Mouse (Mus musculus): ENCODE measurements around the gene Gm14137.

The Gm14137 gene

GRCm38 (mm10) chr2:119173991-119174651 is at the start of gene Gm14137:
TSS of gene Gm14137 (plus strand) at chr2:119174509.
- peak; percentile 99 for DNase-seq (ENCODE audit: low read depth, low spot score)

DNA sequence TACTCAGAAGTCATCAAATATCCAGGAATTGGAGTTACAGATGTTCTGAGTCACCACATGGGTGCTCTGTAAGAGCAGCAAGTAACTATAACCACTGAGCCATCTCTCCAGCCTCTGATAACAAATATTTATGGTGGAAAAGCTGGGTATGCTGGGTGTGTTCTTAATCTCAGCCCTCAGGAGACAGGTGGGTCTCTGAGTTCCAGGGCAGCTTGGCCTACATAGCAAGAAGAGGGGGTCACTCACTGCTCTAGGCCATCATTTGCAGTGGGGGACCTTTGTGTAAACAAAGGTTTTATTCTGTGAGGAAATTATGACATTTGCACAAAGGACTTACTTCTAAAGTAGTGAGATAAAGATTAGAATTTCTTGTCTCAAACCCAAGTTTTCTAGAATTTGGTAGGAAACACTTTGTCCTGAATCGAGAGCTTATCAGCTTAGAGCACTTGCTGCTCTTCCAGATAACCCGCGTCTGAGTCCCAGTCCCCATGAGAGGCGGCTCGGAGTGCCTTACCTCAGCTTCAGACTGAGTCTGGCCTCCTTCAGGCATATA is 37.9 kb upstream of the Gm14137 start:
- no peak for DNase-seq (ENCODE audit: low read depth, low spot score)

- peak; percentile 57 for DNase-seq (ENCODE audit: low read depth, low spot score)
Observed at GRCm38 (mm10) chr2:119145199-119145598, 29.1 kb upstream of the Gm14137 start.

DNA sequence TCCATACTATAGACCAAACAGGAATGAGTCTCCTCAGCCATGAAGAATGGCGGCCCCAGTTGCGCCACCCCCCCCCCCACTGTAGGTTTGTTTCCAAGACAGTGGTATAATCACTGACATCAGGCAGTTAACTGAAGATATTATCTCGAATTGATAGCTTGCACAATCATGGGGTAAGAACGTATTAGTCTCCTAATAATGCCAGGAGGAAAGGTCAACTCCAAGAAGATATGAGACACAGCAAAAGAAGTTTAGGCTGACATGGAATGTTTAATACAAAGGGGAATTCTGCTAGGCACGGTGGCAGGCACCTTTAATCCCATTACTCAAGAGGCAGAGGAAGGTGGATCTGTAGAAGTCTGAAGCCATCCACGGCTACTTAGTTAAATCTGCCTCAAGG is 27.9 kb upstream of the Gm14137 start:
- DNase-seq (ENCODE audit: low read depth, low spot score), result no peak

DNA sequence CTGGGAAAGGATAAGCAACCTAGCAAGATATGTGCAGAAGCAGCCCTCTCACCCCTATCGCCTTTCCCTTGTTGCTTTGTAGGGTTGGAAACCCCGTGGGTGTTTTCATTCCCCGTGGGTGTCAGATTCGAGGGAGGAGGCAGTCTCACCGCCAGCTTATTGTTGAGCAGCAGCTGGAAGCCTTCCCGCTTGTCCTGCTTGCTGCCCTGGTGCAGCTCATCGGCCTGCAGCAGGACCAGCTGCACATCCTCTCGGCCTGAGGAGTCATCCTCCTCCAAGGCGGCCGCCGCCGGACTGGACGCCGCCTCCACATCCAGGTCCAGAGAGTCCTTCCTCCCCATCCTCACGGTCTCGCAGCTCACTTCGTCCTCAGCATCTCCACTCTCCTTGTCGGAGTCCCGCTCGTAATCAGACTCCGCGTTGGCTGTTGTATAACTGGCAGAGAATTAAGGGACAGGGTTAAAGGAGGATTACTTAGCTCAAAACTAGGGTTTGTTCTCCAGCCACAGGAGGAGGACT is 27.1 kb upstream of the Gm14137 start:
- DNase-seq (ENCODE audit: low read depth, low spot score), result no peak

DNA sequence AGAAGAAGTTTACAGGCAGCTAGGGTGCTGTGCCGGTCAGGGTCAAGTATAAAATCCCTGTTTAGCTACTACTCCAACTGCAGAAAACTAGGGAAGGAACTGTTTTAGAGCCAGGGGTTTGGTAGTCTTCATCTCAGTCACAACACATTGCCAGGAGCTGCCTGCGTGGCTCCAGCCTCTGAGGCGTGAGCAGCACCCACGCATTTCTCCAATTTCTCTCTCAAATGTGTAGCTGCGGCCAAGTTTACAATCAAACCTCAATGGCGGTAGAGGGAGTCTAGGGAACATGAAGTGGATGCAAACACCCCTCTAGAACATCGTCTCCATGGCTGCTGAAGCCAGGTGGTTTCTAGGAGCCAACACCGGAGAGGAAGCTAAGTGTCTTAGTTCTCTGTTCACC is 26.5 kb upstream of the Gm14137 start:
- no peak for DNase-seq (ENCODE audit: low read depth, low spot score)

DNA sequence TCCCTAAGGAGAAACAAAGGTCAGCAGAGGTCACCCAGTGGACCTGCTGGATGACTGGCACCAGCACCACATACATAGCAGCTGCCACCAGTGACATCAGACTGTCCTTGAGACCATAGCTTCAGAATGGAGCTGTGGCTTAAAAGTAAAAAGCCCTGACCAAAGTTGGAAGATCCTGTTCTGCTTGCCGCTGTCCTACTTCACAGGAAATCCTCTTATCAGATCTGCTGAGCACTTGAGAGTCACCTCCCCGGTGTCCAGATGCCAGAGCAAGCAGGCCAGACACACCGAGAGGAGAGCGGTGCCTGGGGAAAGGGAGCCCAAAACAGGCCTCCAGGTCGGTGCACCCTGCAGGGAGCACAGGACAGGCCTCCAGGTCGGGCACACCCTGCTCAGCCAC is 22.1 kb upstream of the Gm14137 start:
- DNase-seq (ENCODE audit: low read depth, low spot score), result no peak

- DNase-seq (ENCODE audit: low read depth, low spot score), result no peak
Observed at GRCm38 (mm10) chr2:119154683-119155082, 19.6 kb upstream of the Gm14137 start.

DNA sequence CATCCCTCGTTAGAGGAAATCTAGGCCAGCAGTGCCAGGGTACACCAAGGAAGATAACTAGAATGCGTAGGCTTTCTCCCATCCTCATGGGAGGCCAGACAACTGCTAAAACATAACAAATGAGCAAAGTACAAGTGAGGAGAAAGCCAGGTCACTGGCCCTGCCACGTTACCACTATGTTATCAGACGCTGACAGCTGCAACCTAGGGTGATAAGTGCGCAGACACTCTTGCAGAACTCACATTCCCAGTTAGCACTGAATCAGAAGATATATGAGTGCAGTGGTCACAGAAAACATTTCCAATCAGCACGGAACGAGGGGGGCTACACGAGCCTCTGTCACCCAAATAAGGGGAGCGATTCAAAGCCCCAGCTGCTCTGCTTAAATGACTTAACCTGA is 18.9 kb upstream of the Gm14137 start:
- DNase-seq (ENCODE audit: low read depth, low spot score), result no peak

GRCm38 (mm10) chr2:119156081-119156680 is 18.1 kb upstream of the Gm14137 start:
- peak; percentile 40 for DNase-seq (ENCODE audit: low read depth, low spot score)

DNA sequence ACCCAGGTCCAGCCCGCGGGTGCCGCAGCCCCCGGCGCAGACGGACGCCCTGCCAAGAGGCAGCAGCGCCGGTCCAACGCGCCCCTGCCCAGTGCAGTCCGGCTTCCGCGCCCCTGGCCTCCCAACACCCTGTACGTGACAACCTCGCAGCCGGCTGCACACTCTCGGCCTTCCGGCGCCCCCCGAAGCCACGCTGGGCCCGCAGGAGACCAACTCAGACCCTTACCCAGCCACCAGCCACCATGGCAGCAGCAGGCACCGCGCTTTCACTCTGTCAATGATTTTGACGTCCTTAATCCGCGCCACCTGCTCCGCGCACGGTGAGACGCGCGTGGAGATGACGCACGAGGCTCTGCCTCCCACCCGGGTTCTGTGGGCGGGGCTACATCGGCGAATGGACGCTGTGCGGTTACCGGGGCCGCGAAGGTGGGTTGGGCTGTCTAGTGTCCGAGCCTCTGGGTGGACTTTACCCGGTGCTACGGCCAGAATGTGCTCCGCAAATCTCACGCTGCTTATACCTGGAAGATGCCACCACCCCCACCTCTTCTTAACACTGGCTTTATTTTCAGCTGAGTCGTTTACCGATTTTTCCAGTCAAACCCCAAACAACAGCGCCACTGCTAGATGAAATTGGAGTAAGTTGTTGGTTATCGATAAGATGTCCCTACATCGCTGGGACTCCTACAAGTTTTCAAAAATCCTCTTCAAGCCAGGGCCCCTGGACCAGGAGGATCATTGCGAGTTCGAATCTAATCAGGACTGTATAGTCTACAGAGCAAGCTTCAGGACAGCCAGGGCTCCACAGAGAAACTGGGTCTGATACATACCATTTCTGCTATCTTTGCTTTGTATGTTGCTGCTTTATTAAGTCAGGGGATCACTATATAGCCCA is 17.4 kb upstream of the Gm14137 start, which contains the start of gene Rmdn3:
Gene Rmdn3, minus strand, starts transcription at position 354 of the 892 bp plus-strand sequence.
- peak; percentile 95 for DNase-seq (ENCODE audit: low read depth, low spot score)

GRCm38 (mm10) chr2:119157836-119158235 is 16.5 kb upstream of the Gm14137 start:
- no peak for DNase-seq (ENCODE audit: low read depth, low spot score)

DNA sequence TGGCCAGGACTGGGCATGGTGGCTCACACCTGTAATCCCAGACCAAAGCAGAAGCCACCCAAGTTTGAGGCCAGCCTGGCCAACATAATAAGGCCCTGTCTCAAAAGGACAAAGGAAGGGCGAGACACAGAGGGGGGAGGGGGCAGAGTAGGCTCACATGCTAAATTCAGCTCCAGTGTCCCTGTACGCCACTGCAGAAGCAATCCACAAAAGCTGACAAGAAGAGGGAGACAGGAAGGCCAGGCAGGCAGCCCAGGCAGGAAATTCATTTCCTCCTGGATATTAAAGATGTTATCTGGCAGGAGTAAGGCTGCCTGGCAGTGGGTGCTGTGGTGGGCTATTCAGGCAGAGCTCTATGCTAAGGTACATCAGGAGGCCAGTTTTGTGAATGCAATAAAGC is 13.1 kb upstream of the Gm14137 start:
- no peak for DNase-seq (ENCODE audit: low read depth, low spot score)

DNA sequence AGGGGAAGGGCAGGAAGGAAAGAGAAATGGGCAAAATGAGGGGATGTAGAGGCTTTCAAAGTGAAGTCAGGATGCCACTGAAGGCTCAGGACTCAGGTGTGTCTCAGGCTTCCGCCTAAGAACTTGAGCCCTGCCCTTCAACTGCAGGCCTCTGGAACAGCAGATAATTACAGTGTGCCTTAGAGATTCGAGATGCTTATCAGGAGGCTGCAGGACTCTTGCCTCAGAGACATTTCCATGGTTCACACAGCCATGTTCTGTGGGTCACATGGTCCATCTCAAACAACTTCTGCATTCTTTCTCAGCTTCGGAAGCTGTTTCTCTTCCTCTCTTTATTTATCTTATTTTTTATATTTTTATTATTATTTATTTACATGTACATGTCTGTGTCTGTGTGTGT is 11.2 kb upstream of the Gm14137 start:
- DNase-seq (ENCODE audit: low read depth, low spot score), result no peak

GRCm38 (mm10) chr2:119163999-119164398 is 10.3 kb upstream of the Gm14137 start:
- no peak for DNase-seq (ENCODE audit: low read depth, low spot score)

DNA sequence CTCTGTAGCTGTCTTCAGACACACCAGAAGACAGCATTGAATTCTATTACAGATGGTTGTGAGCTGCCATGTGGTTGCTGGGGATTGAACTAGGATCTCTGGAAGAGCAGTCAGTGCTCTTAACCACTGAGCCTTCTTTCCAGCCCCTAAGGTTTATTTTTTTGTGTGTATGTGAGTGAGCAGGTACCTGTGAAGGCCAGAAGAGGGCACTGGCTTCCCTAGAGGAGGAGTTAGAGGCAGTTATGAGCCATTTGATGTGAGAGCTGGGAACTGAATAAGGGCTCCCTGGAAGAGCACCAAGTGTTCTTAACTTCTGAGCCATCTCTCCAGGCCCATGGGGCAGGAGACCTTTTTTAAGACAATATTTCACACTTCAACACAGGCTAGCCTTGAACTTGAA is 8.9 kb upstream of the Gm14137 start:
- no peak for DNase-seq (ENCODE audit: low read depth, low spot score)

- peak; percentile 39 for DNase-seq (ENCODE audit: low read depth, low spot score)
Observed at GRCm38 (mm10) chr2:119166901-119167865, 7.1 kb upstream of the Gm14137 start, which contains the start of gene Gchfr. TSS of gene Gchfr (plus strand) at chr2:119167773.

DNA sequence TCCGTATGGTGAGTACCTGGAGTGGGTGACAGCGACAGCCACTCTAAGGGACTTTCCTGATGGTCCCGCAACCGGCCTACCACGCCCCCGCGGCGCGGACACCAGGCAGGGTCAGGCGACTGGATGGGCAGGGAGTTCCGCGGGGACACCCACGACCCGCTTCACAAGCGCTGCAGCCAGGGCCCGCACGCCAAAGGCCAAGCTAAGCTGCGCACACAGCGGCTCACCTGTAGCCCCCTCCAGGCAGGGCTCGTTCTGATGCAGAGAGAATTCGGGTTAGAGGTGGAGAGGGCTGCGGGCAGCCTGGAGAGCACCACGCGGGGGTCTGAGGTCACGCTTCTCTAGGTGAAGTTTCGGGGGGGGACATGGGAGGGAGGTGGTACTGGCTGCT is 6.4 kb upstream of the Gm14137 start:
- DNase-seq (ENCODE audit: low read depth, low spot score), result no peak

GRCm38 (mm10) chr2:119170282-119170681 is 4.0 kb upstream of the Gm14137 start:
- DNase-seq (ENCODE audit: low read depth, low spot score), result peak; percentile 69

- peak; percentile 98 for DNase-seq (ENCODE audit: low read depth, low spot score)
Observed at GRCm38 (mm10) chr2:119171574-119171973, 2.7 kb upstream of the Gm14137 start.

- no peak for DNase-seq (ENCODE audit: low read depth, low spot score)
Observed at GRCm38 (mm10) chr2:119172446-119172845, 1.9 kb upstream of the Gm14137 start.
